Mouse (Mus musculus) ES-Bruce4 (cell line): ENCODE measurements around the gene Eif4ebp2.

Experiments used
- CTCF ChIP-seq: IDR thresholded peaks from one replicate; pipeline ENCODE4 v1.8.1; 2011; ENCODE audit warnings: low read depth, low read length
- EP300 ChIP-seq: IDR thresholded peaks from 2 replicates; pipeline ENCODE4 v1.6.1; 2011; ENCODE audit warnings: low read depth, low read length; ENCODE audit not compliant: insufficient read depth
- POLR2A ChIP-seq: IDR thresholded peaks from one replicate; pipeline ENCODE4 v1.8.1; 2011; ENCODE audit warnings: low read length; ENCODE audit not compliant: insufficient read depth

DNA sequence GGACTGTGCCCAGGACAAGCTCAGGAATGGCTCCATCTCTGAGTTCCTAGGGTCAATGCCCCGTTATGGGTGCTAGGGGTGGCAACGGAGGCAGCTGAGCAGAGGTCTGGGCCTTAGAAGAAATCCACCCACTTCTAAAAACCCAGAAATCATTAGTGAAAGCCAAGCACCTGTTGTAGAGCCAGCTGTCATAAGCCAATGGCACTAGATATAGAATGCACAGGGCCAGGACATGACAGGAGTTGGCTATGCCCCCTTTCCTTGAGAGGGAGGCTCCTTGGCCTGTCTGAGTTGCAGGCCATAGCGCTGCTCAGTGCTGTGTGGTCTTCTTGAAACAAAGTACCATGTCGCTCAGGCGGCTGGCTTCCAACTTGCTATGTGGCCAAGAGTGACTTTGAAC, 52.1 kb downstream of the Eif4ebp2 start:
- TF ChIP-seq EP300, result no peak
- TF ChIP-seq CTCF, result no peak
- no peak for TF ChIP-seq POLR2A
